Mouse (Mus musculus) 3134 (cell line): ENCODE measurements around the gene Map10.

ENCODE experiments used
- DNase-seq: peaks from one replicate; pipeline ENCODE4 v3.0.0-alpha.2; 2011; ENCODE audit warnings: low spot score; ENCODE audit not compliant: insufficient read length; ENCODE audit errors: extremely low read depth

Map10 gene

GRCm38 (mm10) chr8:125669700-125670195 is at the start of gene Map10:
Map10 (plus strand) TSS chr8:125669818.
- no peak for DNase-seq

- DNase-seq = no peak
These were observed 49.3 kb upstream of the Map10 start for GRCm38 (mm10) chr8:125620301-125620700.

GRCm38 (mm10) chr8:125624287-125624686 is 45.3 kb upstream of the Map10 start:
- DNase-seq = peak; percentile 59

- no peak for DNase-seq
These were observed 43.2 kb upstream of the Map10 start for GRCm38 (mm10) chr8:125626381-125626780.

GRCm38 (mm10) chr8:125628834-125629233 is 40.8 kb upstream of the Map10 start:
- DNase-seq = no peak

- no peak for DNase-seq
These were observed 31.1 kb upstream of the Map10 start for GRCm38 (mm10) chr8:125638411-125639058.

GRCm38 (mm10) chr8:125639631-125640030 is 30.0 kb upstream of the Map10 start:
- DNase-seq = peak; percentile 63

GRCm38 (mm10) chr8:125640766-125641165 is 28.9 kb upstream of the Map10 start:
- DNase-seq = no peak

GRCm38 (mm10) chr8:125641808-125642207 is 27.8 kb upstream of the Map10 start:
- peak; percentile 85 for DNase-seq

GRCm38 (mm10) chr8:125645757-125646478 is 23.7 kb upstream of the Map10 start:
- no peak for DNase-seq

- no peak for DNase-seq
These were observed 20.2 kb upstream of the Map10 start for GRCm38 (mm10) chr8:125649447-125649846.

GRCm38 (mm10) chr8:125654821-125655220 is 14.8 kb upstream of the Map10 start:
- no peak for DNase-seq

- DNase-seq = no peak
These were observed 11.1 kb upstream of the Map10 start for GRCm38 (mm10) chr8:125658508-125658907.

GRCm38 (mm10) chr8:125658926-125659325 is 10.7 kb upstream of the Map10 start:
- no peak for DNase-seq

GRCm38 (mm10) chr8:125660397-125660796 is 9.2 kb upstream of the Map10 start:
- no peak for DNase-seq

GRCm38 (mm10) chr8:125661958-125662668 is 7.5 kb upstream of the Map10 start:
- no peak for DNase-seq

- no peak for DNase-seq
These were observed 7.0 kb upstream of the Map10 start for GRCm38 (mm10) chr8:125662669-125663048.

- no peak for DNase-seq
These were observed 4.3 kb upstream of the Map10 start for GRCm38 (mm10) chr8:125665183-125665875.

- DNase-seq = no peak
These were observed 3.8 kb upstream of the Map10 start for GRCm38 (mm10) chr8:125665876-125666186.

GRCm38 (mm10) chr8:125666201-125666600 is 3.4 kb upstream of the Map10 start:
- DNase-seq = no peak

GRCm38 (mm10) chr8:125667248-125667647 is 2.4 kb upstream of the Map10 start:
- DNase-seq = no peak
